Mouse (Mus musculus) kidney, embryonic 15.5 days (tissue): ENCODE data around the gene Marveld3. TPM values are rescaled to one million over a fixed set of nuclear protein-coding genes. Genes with fewer than 3 reads are reported as not detected.
A peak's percentile ranks its signal among the peaks of the same experiment; 100 is the strongest.

Experiments
- ATAC-seq: fragments of 200-750 bp; cut with Nextera tagmentation; replicated peaks from 2 replicates; pipeline ENCODE4 v1.8.0; 2017; ENCODE audit warnings: moderate TSS enrichment; ENCODE audit not compliant: low FRiP score
- H3K27ac ChIP-seq: fragments of 300-500 bp; sonication (generic); 2 replicates; pipeline ENCODE4 v1.5.1; 2015; ENCODE audit warnings: mild to moderate bottlenecking, inconsistent platforms
- H3K27me3 ChIP-seq: fragments of 300-500 bp; sonication (generic); 2 replicates; pipeline ENCODE4 v1.6.1; 2015; ENCODE audit warnings: inconsistent platforms
- H3K36me3 ChIP-seq: fragments of 300-500 bp; sonication (generic); 2 replicates; pipeline ENCODE4 v1.6.1; 2015; ENCODE audit warnings: inconsistent platforms
- H3K4me1 ChIP-seq: fragments of 300-500 bp; sonication (generic); 2 replicates; pipeline ENCODE4 v1.6.1; 2015; ENCODE audit warnings: inconsistent platforms
- H3K4me2 ChIP-seq: fragments of 300-500 bp; sonication (generic); 2 replicates; pipeline ENCODE4 v1.6.1; 2015; ENCODE audit warnings: moderate library complexity, mild to moderate bottlenecking, inconsistent platforms
- H3K4me3 ChIP-seq: fragments of 300-500 bp; sonication (generic); replicated peaks from 2 replicates; pipeline ENCODE4 v1.5.1; 2015; ENCODE audit warnings: mild to moderate bottlenecking, inconsistent platforms
- H3K9ac ChIP-seq: fragments of 300-500 bp; sonication (generic); 2 replicates; pipeline ENCODE4 v1.6.1; 2015; ENCODE audit warnings: mild to moderate bottlenecking, inconsistent platforms
- H3K9me3 ChIP-seq: fragments of 300-500 bp; sonication (generic); replicated peaks from 2 replicates; pipeline ENCODE4 v1.6.1; 2016; ENCODE audit warnings: inconsistent platforms
- WGBS: fragments of 180-500 bp; shearing (Covaris S2); methylation state at CpG from one replicate; pipeline ENCODE4 v1.1.7; 2015; ENCODE audit warnings: mixed read lengths; 5-methylcytosine and 5-hydroxymethylcytosine counted together
- polyA plus RNA-seq: library from polyadenylated mRNA; unstranded; fragments of >200 nt; fragmentation: Nextera tagmentation; extraction: Ambion mirVana; gene quantifications from 2 replicates; pipeline ENCODE4 v1.2.1, GENCODE M21; 2015

Gene Marveld3
- polyA plus RNA-seq, 1 experiment from 2014 or later = 3.1 TPM

DNA sequence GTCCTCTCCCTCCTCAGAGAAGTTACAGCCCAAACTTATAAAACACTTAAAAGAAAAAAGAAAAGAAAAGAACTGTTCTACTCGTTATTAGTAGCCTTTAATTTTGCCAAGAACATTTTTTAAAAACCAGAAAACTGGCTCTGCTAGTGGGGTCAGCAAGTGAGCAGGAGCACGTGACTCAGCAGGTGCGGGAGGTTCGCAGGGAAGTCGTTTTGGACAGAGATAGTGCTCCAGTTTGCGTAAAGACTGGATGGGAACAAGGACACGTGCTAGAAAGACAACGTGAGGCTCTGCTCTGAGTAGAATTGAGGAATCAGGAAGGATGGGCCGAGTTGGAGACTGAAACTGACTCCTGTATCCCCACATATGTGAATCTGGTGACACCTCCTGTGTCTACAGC, 893 bp upstream of the Marveld3 start:
- WGBS = 71% methylated on average over 9 of the region's 9 CpGs
- no peak for ATAC-seq
- Histone ChIP-seq H3K36me3 (no peaks in the 10 kb centered on the region), H3K27me3 (peaks cover 40% of the 10 kb centered on the region), H3K4me2 (no peak overlapping the region), H3K27ac (no peak overlapping the region), H3K9me3 (no peaks in the 10 kb centered on the region), H3K4me1 (peaks cover 15% of the 10 kb centered on the region), H3K4me3 (no peak overlapping the region), H3K9ac (no peak overlapping the region)

- no peak for ATAC-seq
- Histone ChIP-seq H3K27me3 (peaks cover 41% of the 10 kb centered on the region), H3K27ac (no peak overlapping the region), H3K9me3 (no peaks in the 10 kb centered on the region), H3K9ac (no peak overlapping the region), H3K4me2 (no peak overlapping the region), H3K4me1 (peaks cover 30% of the 10 kb centered on the region), H3K36me3 (no peaks in the 10 kb centered on the region), H3K4me3 (no peak overlapping the region)
- 86% methylated on average over 4 of the region's 4 CpGs for WGBS
Measured at GRCm38 (mm10) chr8:109959112-109959511, 2.9 kb downstream of the Marveld3 start.

DNA sequence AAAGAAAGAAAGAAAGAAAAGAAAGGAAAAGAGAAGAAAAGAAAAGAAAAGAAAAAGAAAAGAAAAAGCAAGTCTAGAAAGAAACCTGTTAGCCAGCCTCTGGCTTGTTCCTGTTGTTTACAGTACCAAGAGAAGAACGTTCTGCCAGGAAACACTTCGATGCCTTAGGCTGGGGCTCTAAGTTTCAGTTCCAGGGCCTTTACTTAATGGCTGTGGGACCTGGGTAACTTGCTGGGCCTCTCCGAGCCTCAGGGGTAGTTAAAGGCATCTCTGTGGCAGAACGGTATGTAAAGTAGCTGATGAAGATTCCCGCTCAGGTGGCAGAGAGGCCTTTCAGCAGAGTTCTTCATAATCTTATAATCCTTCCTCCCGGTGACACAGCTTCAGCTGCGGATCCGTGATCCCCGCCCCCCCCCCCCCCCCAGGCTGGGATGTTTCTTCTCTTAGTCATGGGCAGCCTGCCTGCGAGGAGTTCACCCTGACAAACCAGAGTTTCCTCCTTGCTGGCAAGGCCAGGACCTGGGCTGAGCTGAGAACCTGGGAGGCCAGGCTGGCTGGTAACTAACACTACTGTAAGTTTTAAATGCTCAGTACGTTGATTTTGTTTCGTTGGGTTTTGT, 3.9 kb downstream of the Marveld3 start:
- 29% methylated on average over 12 of the region's 12 CpGs for WGBS
- peaks cover 41% of the 10 kb centered on the region for H3K27me3 ChIP-seq
- H3K9ac ChIP-seq = no peak overlapping the region
- no peak overlapping the region for H3K4me2 ChIP-seq
- no peaks in the 10 kb centered on the region for H3K36me3 ChIP-seq
- H3K4me1 ChIP-seq = peaks cover 30% of the 10 kb centered on the region
- no peak for ATAC-seq
- H3K4me3 ChIP-seq = no peak overlapping the region
- H3K9me3 ChIP-seq = no peaks in the 10 kb centered on the region
- 0 out of 2 replicates have a peak overlapping the region, but pooled peaks have one; percentile 41 for H3K27ac ChIP-seq

DNA sequence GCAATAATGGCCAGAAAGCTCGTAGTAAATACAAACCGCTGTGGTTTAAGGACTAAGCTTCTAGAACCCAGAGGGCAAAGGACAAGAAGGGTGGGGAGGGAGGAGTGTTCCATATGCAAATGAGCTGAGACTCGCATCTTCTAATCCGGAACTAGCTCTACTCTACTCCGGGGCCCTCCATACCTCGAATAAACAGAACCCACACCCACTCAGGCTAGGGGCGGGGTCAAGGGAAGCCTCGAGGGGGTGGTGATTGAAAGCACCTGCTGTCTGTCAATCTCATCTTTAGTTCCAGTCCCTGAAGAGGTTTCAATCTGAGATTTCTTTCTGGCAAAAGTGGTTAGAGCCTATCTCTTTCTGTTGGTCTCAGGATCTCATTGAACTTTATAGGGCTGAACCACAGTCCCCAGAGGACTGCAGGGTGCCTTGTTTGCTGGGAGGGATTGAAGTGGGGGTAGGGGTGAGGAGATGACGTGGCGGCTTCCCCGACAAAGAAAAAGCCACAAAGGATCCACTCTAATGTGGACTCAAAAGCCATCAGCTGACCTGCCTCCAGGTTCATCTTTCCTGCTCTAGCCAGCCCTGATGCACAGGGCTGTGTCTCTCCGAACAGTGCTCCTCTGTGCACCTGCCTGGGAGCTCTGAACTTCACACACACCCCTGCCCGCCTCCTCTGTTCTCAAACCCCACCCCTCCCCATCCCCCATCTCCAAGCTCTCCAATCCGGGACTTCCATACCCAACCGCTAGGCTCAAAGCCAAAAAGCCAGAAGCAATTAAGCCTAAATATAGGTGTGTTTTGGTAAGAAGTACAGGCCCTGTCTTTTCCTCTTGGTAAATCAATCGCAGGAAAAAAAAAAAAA, 4.6 kb downstream of the Marveld3 start:
- no peaks in the 10 kb centered on the region for H3K36me3 ChIP-seq
- peaks cover 38% of the 10 kb centered on the region for H3K27me3 ChIP-seq
- WGBS = 7% methylated on average over 16 of the region's 16 CpGs
- ATAC-seq = peak; percentile 61; the same call in 1 of the 2 replicates
- H3K9ac ChIP-seq = no peak overlapping the region
- H3K4me3 ChIP-seq = 0 out of 2 replicates have a peak overlapping the region, but pooled peaks have one; percentile 3
- H3K4me1 ChIP-seq = peaks cover 28% of the 10 kb centered on the region
- H3K27ac ChIP-seq = peak overlapping the region; percentile 37; the same call in 1 of the 2 replicates
- peak overlapping the region; percentile 39 for H3K4me2 ChIP-seq
- H3K9me3 ChIP-seq = no peaks in the 10 kb centered on the region

- Histone ChIP-seq H3K9ac (no peak overlapping the region), H3K9me3 (no peaks in the 10 kb centered on the region), H3K27me3 (peaks cover 27% of the 10 kb centered on the region), H3K4me2 (no peak overlapping the region), H3K36me3 (no peaks in the 10 kb centered on the region), H3K4me1 (peaks cover 18% of the 10 kb centered on the region), H3K4me3 (no peak overlapping the region), H3K27ac (no peak overlapping the region)
- no peak for ATAC-seq
- WGBS = 57% methylated on average over 13 of the region's 13 CpGs
Measured at GRCm38 (mm10) chr8:109954486-109954948, 7.5 kb downstream of the Marveld3 start.

GRCm38 (mm10) chr8:109952171-109952570, 9.8 kb downstream of the Marveld3 start:
- H3K27ac ChIP-seq = no peak overlapping the region
- no peak overlapping the region for H3K4me3 ChIP-seq
- no peak overlapping the region for H3K9ac ChIP-seq
- peaks cover 43% of the 10 kb centered on the region for H3K27me3 ChIP-seq
- WGBS = 74% methylated on average over 7 of the region's 7 CpGs
- peaks cover 20% of the 10 kb centered on the region for H3K4me1 ChIP-seq
- no peak overlapping the region for H3K4me2 ChIP-seq
- H3K36me3 ChIP-seq = no peaks in the 10 kb centered on the region
- no peaks in the 10 kb centered on the region for H3K9me3 ChIP-seq
- no peak for ATAC-seq

- WGBS = 3% methylated on average over 19 of the region's 19 CpGs
- no peak overlapping the region for H3K27ac ChIP-seq
- H3K4me3 ChIP-seq = peak overlapping the region; percentile 33
- H3K4me2 ChIP-seq = peak overlapping the region; percentile 68
- peaks cover 38% of the 10 kb centered on the region for H3K27me3 ChIP-seq
- H3K4me1 ChIP-seq = peaks cover 31% of the 10 kb centered on the region
- no peak for ATAC-seq
- H3K9ac ChIP-seq = peak overlapping the region; percentile 8; the same call in 1 of the 2 replicates
- H3K36me3 ChIP-seq = 0 out of 2 replicates have a peak, but pooled peaks cover 5% of the 10 kb centered on the region
- no peaks in the 10 kb centered on the region for H3K9me3 ChIP-seq
Measured at GRCm38 (mm10) chr8:109948285-109948564, 13.8 kb downstream of the Marveld3 start.

GRCm38 (mm10) chr8:109947447-109948284, 14.3 kb downstream of the Marveld3 start:
- peaks cover 36% of the 10 kb centered on the region for H3K27me3 ChIP-seq
- peak overlapping the region; percentile 33 for H3K4me3 ChIP-seq
- H3K36me3 ChIP-seq = 0 out of 2 replicates have a peak, but pooled peaks cover 10% of the 10 kb centered on the region
- H3K4me2 ChIP-seq = peak overlapping the region; percentile 68
- under 1% methylated on average over 26 of the region's 26 CpGs for WGBS
- H3K27ac ChIP-seq = no peak overlapping the region
- H3K9ac ChIP-seq = peak overlapping the region; percentile 8; the same call in 1 of the 2 replicates
- H3K4me1 ChIP-seq = peaks cover 32% of the 10 kb centered on the region
- H3K9me3 ChIP-seq = no peaks in the 10 kb centered on the region
- peak; percentile 60 for ATAC-seq

DNA sequence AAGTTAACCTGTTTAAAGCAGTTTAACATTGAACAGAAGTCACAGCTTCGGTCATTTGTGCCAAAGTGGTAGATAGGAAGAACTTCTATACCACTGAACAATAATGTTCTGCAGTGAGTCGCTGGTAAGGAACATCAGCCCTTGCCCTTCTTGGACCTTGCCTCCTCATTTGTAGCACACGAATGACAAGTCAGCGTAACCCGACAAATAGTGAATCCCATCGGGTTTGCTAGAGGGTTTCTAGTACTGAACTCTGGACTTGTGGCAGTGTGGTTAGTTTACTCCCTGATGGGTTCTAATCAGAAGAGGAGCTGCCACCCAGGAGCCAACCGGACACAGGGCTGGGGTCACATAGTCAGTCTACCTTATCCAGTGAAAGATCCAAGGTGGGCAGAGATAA, 15.7 kb downstream of the Marveld3 start:
- Histone ChIP-seq H3K4me2 (no peak overlapping the region), H3K9ac (no peak overlapping the region), H3K27ac (no peak overlapping the region), H3K4me3 (no peak overlapping the region), H3K9me3 (no peaks in the 10 kb centered on the region), H3K36me3 (peaks cover 12% of the 10 kb centered on the region), H3K27me3 (peaks cover 27% of the 10 kb centered on the region), H3K4me1 (peaks cover 43% of the 10 kb centered on the region)
- 88% methylated on average over 7 of the region's 7 CpGs for WGBS
- no peak for ATAC-seq

- Histone ChIP-seq H3K27me3 (peaks cover 26% of the 10 kb centered on the region), H3K36me3 (peaks cover 18% of the 10 kb centered on the region), H3K9ac (no peak overlapping the region), H3K4me1 (peaks cover 49% of the 10 kb centered on the region), H3K4me2 (no peak overlapping the region), H3K4me3 (no peak overlapping the region), H3K9me3 (no peaks in the 10 kb centered on the region), H3K27ac (no peak overlapping the region)
- no peak for ATAC-seq
- WGBS = 53% methylated on average over 7 of the region's 7 CpGs
Measured at GRCm38 (mm10) chr8:109945694-109946093, 16.3 kb downstream of the Marveld3 start.

DNA sequence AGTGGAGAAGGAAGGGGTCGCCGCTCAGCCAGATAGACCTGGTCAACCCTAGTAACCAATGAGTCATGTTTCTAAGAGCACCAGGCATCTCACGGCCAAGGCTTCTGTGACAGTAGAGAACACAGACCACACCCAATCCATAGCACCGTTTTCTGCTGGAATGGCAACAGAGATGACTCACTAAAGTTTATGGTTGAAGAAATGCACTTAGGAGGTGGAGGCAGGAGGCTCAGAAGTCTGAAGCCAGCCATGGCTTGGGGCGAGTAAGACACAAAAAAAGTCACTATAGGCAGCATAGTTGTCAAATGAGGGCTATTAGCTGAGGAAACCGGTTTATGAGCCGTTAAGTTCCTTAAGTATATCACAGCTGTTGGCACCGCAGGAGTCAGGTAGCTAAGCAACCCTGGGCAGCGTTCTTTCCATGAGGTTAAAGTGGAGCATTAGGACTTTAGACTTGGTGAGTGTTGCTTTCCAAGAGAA, 16.8 kb downstream of the Marveld3 start:
- Histone ChIP-seq H3K4me2 (no peak overlapping the region), H3K4me1 (peaks cover 49% of the 10 kb centered on the region), H3K9me3 (no peaks in the 10 kb centered on the region), H3K27me3 (peaks cover 22% of the 10 kb centered on the region), H3K9ac (no peak overlapping the region), H3K27ac (no peak overlapping the region; the same call in 1 of the 2 replicates), H3K4me3 (no peak overlapping the region), H3K36me3 (peaks cover 23% of the 10 kb centered on the region)
- 15% methylated on average over 9 of the region's 9 CpGs for WGBS
- peak; percentile 50 for ATAC-seq
